Mouse (Mus musculus) kidney, adult 2 months (tissue): ENCODE results near the gene Mxra7.

Source experiments
- CTCF ChIP-seq: fragments of 200-500 bp; conservative IDR thresholded peaks from 2 replicates; pipeline ENCODE4 v1.5.1; 2011; ENCODE audit warnings: low read depth, mild to moderate bottlenecking, control low read depth, low read length, moderate library complexity, mixed read lengths; ENCODE audit not compliant: insufficient read depth, insufficient read length
- POLR2A ChIP-seq: fragments of 200-500 bp; IDR thresholded peaks from one replicate; pipeline ENCODE4 v1.6.1; 2011; ENCODE audit warnings: low read depth, low read length, control low read depth

DNA sequence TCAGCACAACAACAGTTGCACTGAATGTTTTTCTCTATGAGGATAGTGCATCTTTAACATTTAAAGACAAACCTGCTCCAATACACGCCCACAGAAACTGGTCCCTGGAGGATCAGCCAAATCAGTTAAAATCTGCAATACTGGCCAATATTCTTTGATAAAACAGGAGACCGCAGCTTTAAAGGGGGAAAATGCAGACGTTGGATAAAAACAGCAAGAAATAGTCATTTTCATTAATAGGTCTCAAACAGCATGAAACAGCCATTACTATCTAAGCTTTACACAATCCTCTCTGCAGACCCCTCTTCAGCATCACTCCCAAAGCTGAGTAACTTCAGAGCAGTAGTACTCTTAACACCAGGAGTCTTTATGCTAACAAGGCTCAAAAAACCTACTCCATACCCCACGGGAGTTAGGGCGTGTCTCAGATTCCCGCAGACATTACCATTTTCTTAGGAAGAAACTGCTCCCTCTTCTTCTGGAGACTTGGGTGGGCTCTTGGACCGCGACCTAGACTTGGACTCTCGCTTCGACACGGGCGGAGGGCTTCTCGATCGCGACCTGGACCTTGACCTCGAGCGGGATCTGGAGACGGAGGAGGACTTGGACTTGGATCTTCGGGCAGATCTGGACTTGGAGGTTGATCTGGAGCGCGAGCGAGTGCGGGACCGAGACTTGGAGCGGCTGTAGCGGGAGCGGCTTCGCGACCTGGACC lies 23.9 kb upstream of the Mxra7 start:
- TF ChIP-seq CTCF = no peak
- TF ChIP-seq POLR2A = peak; percentile 10
